Mouse (Mus musculus): ENCODE data around the gene Sync.

DNA sequence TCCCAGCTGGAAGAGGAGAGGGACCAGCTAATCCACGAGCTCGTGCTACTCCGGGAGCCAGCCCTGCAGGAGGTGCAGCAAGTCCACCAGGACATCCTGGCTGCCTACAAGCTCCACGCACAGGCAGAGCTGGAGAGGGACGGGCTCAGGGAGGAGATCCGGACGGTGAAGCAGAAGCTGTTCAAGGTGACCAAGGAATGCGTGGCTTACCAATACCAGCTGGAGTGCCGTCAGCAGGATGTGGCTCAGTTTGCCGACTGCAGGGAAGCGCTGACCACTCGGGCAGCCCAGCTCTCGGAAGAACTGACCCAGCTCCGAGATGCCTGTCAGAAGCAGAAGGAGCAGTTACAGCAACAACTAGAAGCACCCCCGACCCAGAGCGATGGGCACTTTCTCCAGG is 6.3 kb downstream of the Sync start:
- TF ChIP-seq CTCF (IDR thresholded peaks at IDR 0.05; ENCODE audit: control insufficient read depth, insufficient read depth, insufficient replicate concordance, low read depth, low read length) = no peak
- TF ChIP-seq POLR2A (IDR thresholded peaks at IDR 0.05; ENCODE audit: control insufficient read depth, low read depth, low read length) = no peak
